Mouse (Mus musculus): ENCODE data around the gene Sprr2j-ps. TPM values are rescaled to one million over a fixed set of nuclear protein-coding genes. Genes with fewer than 3 reads are reported as not detected.

Sprr2j-ps gene
- polyA plus RNA-seq, 1 experiment, result not detected

DNA sequence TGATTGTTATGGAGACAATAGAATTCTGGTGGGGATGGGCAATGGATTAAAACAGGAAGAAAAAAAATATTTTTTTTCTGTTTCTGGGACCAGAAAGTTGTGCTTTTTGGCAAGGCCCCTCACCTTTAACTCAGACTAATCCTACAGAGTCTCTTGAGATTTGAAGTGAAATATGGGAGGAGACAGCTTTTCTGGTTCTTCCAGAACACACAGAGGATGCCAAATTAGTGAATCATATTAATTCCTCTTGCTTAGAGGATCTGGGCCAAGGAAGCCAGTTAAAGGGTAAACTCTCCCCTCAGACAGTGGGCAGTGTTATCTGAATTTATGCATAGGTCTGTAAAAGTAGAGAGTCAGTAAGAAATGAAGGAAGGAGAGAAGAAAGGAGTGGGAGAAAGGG, 49.5 kb downstream of the Sprr2j-ps start:
- TF ChIP-seq POLR2A (IDR thresholded peaks at IDR 0.05; ENCODE audit: borderline replicate concordance, extremely low read depth, insufficient read depth, insufficient read length, poor library complexity, severe bottlenecking) (no peak), CTCF (IDR thresholded peaks at IDR 0.05; ENCODE audit: borderline replicate concordance, extremely low read depth, insufficient read depth, insufficient read length) (no peak)
- no peak for DNase-seq (ENCODE audit: low read depth)

Other genes with a start within 250 kb of the Sprr2j-ps start
- gene Sprr2a1, start 202.3 kb upstream of the Sprr2j-ps start, polyA plus RNA-seq (2012; rRNA removed), result 0.03 and 0.05 TPM in 2 replicates
- gene Sprr2a2, start 202.2 kb upstream of the Sprr2j-ps start, polyA plus RNA-seq (2012; rRNA removed), result 4.0 and 5.0 TPM in 2 replicates
- 0.14 and 0.23 TPM in 2 replicates for gene Sprr2a3, start 132.7 kb upstream of the Sprr2j-ps start, polyA plus RNA-seq (2012; rRNA removed)
- 0.26 TPM in 1 of 2 replicates, not detected in the other for gene Sprr2b, start 101.5 kb upstream of the Sprr2j-ps start, polyA plus RNA-seq (2012; rRNA removed)
- not detected in 2 replicates for gene Sprr2d, start 78.9 kb upstream of the Sprr2j-ps start, polyA plus RNA-seq (2012; rRNA removed)
- not detected in 2 replicates for gene Sprr2e, start 65.9 kb upstream of the Sprr2j-ps start, polyA plus RNA-seq (2012; rRNA removed)
- not detected in 2 replicates for gene Sprr2f, start 52.9 kb upstream of the Sprr2j-ps start, polyA plus RNA-seq (2012; rRNA removed)
- not detected in 2 replicates for gene Sprr2h, start 32.4 kb upstream of the Sprr2j-ps start, polyA plus RNA-seq (2012; rRNA removed)
- gene Sprr2i, start 10.1 kb upstream of the Sprr2j-ps start, polyA plus RNA-seq (2012; rRNA removed), result not detected in 2 replicates
- gene Gm9774, start 11.3 kb downstream of the Sprr2j-ps start, polyA plus RNA-seq (2012; rRNA removed), result 6.8 and 9.2 TPM in 2 replicates
- gene Sprr2k, start 14.5 kb downstream of the Sprr2j-ps start, polyA plus RNA-seq (2012; rRNA removed), result not detected in 2 replicates
- 0.11 and 0.55 TPM in 2 replicates for gene Sprr1b, start 20.7 kb downstream of the Sprr2j-ps start, polyA plus RNA-seq (2012; rRNA removed)
- gene Sprr3, start 40.6 kb downstream of the Sprr2j-ps start, polyA plus RNA-seq (2012; rRNA removed), result not detected in 2 replicates
- 0.63 TPM in 1 of 2 replicates, not detected in the other for gene Sprr1a, start 67.8 kb downstream of the Sprr2j-ps start, polyA plus RNA-seq (2012; rRNA removed)
- gene Sprr4, start 82.4 kb downstream of the Sprr2j-ps start, polyA plus RNA-seq (2012; rRNA removed), result not detected in 2 replicates
- not detected in 2 replicates for gene 2310046K23Rik, start 116.4 kb downstream of the Sprr2j-ps start, polyA plus RNA-seq (2012; rRNA removed)
- gene Ivl, start 155.7 kb downstream of the Sprr2j-ps start, polyA plus RNA-seq (2012; rRNA removed), result not detected in 2 replicates
- not detected in 2 replicates for gene Smcp, start 170.9 kb downstream of the Sprr2j-ps start, polyA plus RNA-seq (2012; rRNA removed)
- gene 2210017I01Rik, start 189.4 kb downstream of the Sprr2j-ps start, polyA plus RNA-seq (2012; rRNA removed), result not detected in 2 replicates
- not detected in 2 replicates for gene Lce6a, start 203.6 kb downstream of the Sprr2j-ps start, polyA plus RNA-seq (2012; rRNA removed)
- not detected in 2 replicates for gene Lce1a1, start 230.2 kb downstream of the Sprr2j-ps start, polyA plus RNA-seq (2012; rRNA removed)
- not detected in 2 replicates for gene Lce1b, start 238.8 kb downstream of the Sprr2j-ps start, polyA plus RNA-seq (2012; rRNA removed)

Data from brain, embryonic 14.5 days (tissue).